Mouse (Mus musculus) G1E (cell line): ENCODE measurements around the gene A830018L16Rik. TPM values are rescaled to one million over a fixed set of nuclear protein-coding genes. Genes with fewer than 3 reads are reported as not detected.

Experiments
- ATAC-seq: 2 replicates; pipeline ENCODE4 v1.8.0; 2016; ENCODE audit warnings: mild to moderate bottlenecking; ENCODE audit not compliant: insufficient number of reproducible peaks, poor library complexity, low FRiP score, severe bottlenecking; ENCODE audit errors: extremely low read depth
- DNase-seq: peaks from one replicate; pipeline ENCODE4 v3.0.0; 2012; ENCODE audit warnings: low spot score
- H3K27me3 ChIP-seq: 2 replicates; pipeline ENCODE4 v1.6.1; 2012; ENCODE audit warnings: mild to moderate bottlenecking, low read length, inconsistent platforms; ENCODE audit not compliant: insufficient read depth
- H3K36me3 ChIP-seq: replicated peaks from 2 replicates; pipeline ENCODE3; 2012; ENCODE audit warnings: mild to moderate bottlenecking, inconsistent platforms
- H3K4me1 ChIP-seq: 2 replicates; pipeline ENCODE4 v1.6.1; 2012; ENCODE audit warnings: low read depth, low read length, inconsistent platforms, mixed read lengths; ENCODE audit not compliant: insufficient read depth
- H3K4me3 ChIP-seq: 2 replicates; pipeline ENCODE4 v1.5.1; 2012; ENCODE audit warnings: low read depth, mild to moderate bottlenecking, inconsistent platforms, low read length, moderate library complexity, mixed read lengths
- H3K9me3 ChIP-seq: replicated peaks from 2 replicates; pipeline ENCODE4 v1.6.1; 2012; ENCODE audit warnings: inconsistent platforms
- CTCF ChIP-seq: IDR thresholded peaks from 2 replicates; pipeline ENCODE4 v1.5.1; 2012; ENCODE audit warnings: low read depth, low read length, inconsistent platforms, mixed read lengths
- GATA1 ChIP-seq: IDR thresholded peaks from 2 replicates; pipeline ENCODE4 v1.6.1; 2012; ENCODE audit warnings: borderline replicate concordance, low read length, inconsistent platforms, mixed read lengths
- GATA2 ChIP-seq: IDR thresholded peaks from 2 replicates; pipeline ENCODE4 v1.6.1; 2012; ENCODE audit warnings: low read depth, low read length, inconsistent platforms, borderline replicate concordance
- POLR2AphosphoS5 ChIP-seq: IDR thresholded peaks from 2 replicates; pipeline ENCODE4 v1.6.1; 2012; ENCODE audit warnings: low read depth, low read length, inconsistent platforms; ENCODE audit not compliant: insufficient replicate concordance
- TAL1 ChIP-seq: conservative IDR thresholded peaks from 2 replicates; pipeline ENCODE4 v1.6.1; 2012; ENCODE audit warnings: low read depth, low read length, inconsistent platforms, mixed read lengths
- polyA plus RNA-seq: library from polyadenylated mRNA; stranded (reverse); fragments of >175 nt; gene quantifications from 2 replicates; pipeline ENCODE4 v1.2.3, GENCODE M21; 2012
- total RNA-seq, 2 experiments: library from RNA; stranded (forward) in 1 of 2; stranded (reverse) in 1 of 2; fragments of 200-1000 nt in 1 of 2; fragments of >200 nt in 1 of 2; fragmentation: Nextera tagmentation in 1 of 2; gene quantifications; 2 replicates each; pipeline ENCODE4 v1.2.3; 2014 to 2017

The A830018L16Rik gene
- total and polyA plus RNA-seq, 3 experiments: 0.11 TPM; not detected in 2

- H3K4me3 ChIP-seq: no peak overlapping the region
- DNase-seq (no peak), ATAC-seq (no peak)
- H3K36me3 ChIP-seq: no peaks in the 10 kb centered on the region
- H3K9me3 ChIP-seq: no peaks in the 10 kb centered on the region
- H3K4me1 ChIP-seq: no peaks in the 10 kb centered on the region
- TF ChIP-seq GATA2: no peak
- no peaks in the 10 kb centered on the region for H3K27me3 ChIP-seq
These were observed 7.9 kb upstream of the A830018L16Rik start for GRCm38 (mm10) chr1:11406026-11406425.

GRCm38 (mm10) chr1:11414560-11414959 is 655 bp downstream of the A830018L16Rik start:
- Histone ChIP-seq H3K4me1 (no peaks in the 10 kb centered on the region), H3K9me3 (no peaks in the 10 kb centered on the region), H3K36me3 (no peaks in the 10 kb centered on the region), H3K27me3 (peaks cover 9% of the 10 kb centered on the region; the same call in 1 of the 2 replicates), H3K4me3 (no peak overlapping the region)
- ATAC-seq: no peak
- TF ChIP-seq GATA1 (no peak), TAL1 (no peak), POLR2AphosphoS5 (no peak), CTCF (no peak), GATA2 (no peak)
- DNase-seq: no peak

GRCm38 (mm10) chr1:11427310-11427709 is 13.4 kb downstream of the A830018L16Rik start:
- no peak for ATAC-seq
- TF ChIP-seq CTCF (no peak), GATA2 (no peak), POLR2AphosphoS5 (no peak), TAL1 (no peak), GATA1 (no peak)
- Histone ChIP-seq H3K4me1 (no peaks in the 10 kb centered on the region), H3K27me3 (no peaks in the 10 kb centered on the region), H3K4me3 (no peak overlapping the region), H3K36me3 (no peaks in the 10 kb centered on the region), H3K9me3 (no peaks in the 10 kb centered on the region)
- no peak for DNase-seq

- DNase-seq (no peak), ATAC-seq (no peak)
These were observed 44.4 kb downstream of the A830018L16Rik start for GRCm38 (mm10) chr1:11458353-11458752.

GRCm38 (mm10) chr1:11466325-11466724 is 52.4 kb downstream of the A830018L16Rik start:
- H3K27me3 ChIP-seq: no peaks in the 10 kb centered on the region
- TF ChIP-seq TAL1 (no peak), CTCF (no peak), GATA1 (no peak), POLR2AphosphoS5 (no peak), GATA2 (no peak)
- H3K4me3 ChIP-seq: no peak overlapping the region
- no peak for DNase-seq
- no peaks in the 10 kb centered on the region for H3K36me3 ChIP-seq
- no peaks in the 10 kb centered on the region for H3K9me3 ChIP-seq
- no peak for ATAC-seq
- no peaks in the 10 kb centered on the region for H3K4me1 ChIP-seq

More at GRCm38 (mm10) chr1:11458353-11458752, 44.4 kb downstream of the A830018L16Rik start:
- TF ChIP-seq POLR2AphosphoS5 (no peak), TAL1 (no peak), GATA1 (no peak), GATA2 (no peak), CTCF (no peak)
- Histone ChIP-seq H3K36me3 (no peaks in the 10 kb centered on the region), H3K9me3 (no peaks in the 10 kb centered on the region), H3K4me1 (no peaks in the 10 kb centered on the region), H3K4me3 (no peak overlapping the region), H3K27me3 (no peaks in the 10 kb centered on the region)

GRCm38 (mm10) chr1:11467065-11467643 is 53.2 kb downstream of the A830018L16Rik start:
- ATAC-seq (no peak), DNase-seq (no peak)
- TF ChIP-seq GATA2 (no peak), TAL1 (no peak), POLR2AphosphoS5 (no peak), CTCF (no peak), GATA1 (no peak)
- H3K4me3 ChIP-seq: no peak overlapping the region
- H3K9me3 ChIP-seq: no peaks in the 10 kb centered on the region
- no peaks in the 10 kb centered on the region for H3K4me1 ChIP-seq
- no peaks in the 10 kb centered on the region for H3K36me3 ChIP-seq
- H3K27me3 ChIP-seq: no peaks in the 10 kb centered on the region

GRCm38 (mm10) chr1:11492936-11493335 is 79.0 kb downstream of the A830018L16Rik start:
- no peaks in the 10 kb centered on the region for H3K27me3 ChIP-seq
- DNase-seq (no peak), ATAC-seq (no peak)
- TF ChIP-seq CTCF (no peak), GATA1 (no peak), POLR2AphosphoS5 (no peak), TAL1 (no peak), GATA2 (no peak)
- H3K4me1 ChIP-seq: no peaks in the 10 kb centered on the region
- peaks cover under 1% of the 10 kb centered on the region for H3K9me3 ChIP-seq
- no peaks in the 10 kb centered on the region for H3K36me3 ChIP-seq
- H3K4me3 ChIP-seq: no peak overlapping the region
